Mouse (Mus musculus) cerebellum, adult 18-20 months (tissue): ENCODE measurements at regions not wholly inside any gene's neighbourhood (a gene's known extent, or its start where the extent isn't known, plus 50 kb on each side); places are given as distances from the start of the nearest gene placed in this dataset.

Experiments
- DNase-seq, 2 experiments: peaks; one replicate each; pipeline ENCODE4 v3.0.0; 2021

DNA sequence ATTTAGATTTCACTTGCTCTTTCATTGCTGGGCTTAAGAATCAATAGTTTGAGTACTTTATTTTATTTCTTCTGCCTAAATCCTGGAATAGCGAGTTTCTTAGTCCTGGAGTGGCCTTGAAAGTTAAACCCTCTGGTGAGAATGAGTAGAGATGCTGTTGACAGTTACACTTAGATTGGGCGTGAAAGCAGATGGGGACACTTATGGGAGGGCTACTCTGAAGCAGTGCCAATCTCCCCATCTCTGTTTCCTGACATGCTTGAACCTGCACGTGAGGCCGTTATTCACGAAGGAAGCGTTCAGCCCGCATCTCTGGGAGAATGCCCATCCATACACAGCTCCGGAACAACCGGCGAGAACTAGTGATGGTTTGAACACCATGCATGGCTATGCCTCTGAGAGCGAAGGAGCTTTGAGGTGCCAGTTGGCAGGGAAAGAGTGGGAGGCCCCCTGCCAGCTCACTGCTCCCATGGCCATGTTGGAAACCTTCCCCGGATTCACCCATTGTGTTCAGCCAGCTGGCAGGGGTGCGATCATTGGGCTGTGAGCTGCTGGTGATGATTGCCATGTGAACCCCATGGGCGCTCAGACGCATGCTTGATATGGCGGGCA, 792.2 kb upstream of the Got2 start:
- peak; percentile 5 to 21 for DNase-seq

DNA sequence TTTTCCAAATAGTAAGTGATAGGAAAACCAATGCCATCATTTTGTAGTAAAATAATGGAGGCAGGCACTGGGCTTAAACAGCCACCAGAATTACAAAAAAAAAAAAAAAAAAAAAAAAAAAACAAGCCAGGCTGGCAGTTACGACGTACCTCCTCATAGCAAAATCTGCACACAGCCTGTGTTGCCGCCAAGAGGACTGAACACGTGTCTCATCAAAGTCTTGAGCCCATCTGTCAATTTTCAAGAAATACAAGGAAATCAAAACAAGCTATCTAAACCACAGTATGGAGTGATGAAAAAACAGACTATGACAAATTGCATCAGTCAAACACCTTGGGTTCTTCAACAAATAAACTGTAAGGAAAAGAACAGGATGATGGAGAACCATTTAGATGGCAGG, 791.2 kb upstream of the Got2 start:
- no peak for DNase-seq

DNA sequence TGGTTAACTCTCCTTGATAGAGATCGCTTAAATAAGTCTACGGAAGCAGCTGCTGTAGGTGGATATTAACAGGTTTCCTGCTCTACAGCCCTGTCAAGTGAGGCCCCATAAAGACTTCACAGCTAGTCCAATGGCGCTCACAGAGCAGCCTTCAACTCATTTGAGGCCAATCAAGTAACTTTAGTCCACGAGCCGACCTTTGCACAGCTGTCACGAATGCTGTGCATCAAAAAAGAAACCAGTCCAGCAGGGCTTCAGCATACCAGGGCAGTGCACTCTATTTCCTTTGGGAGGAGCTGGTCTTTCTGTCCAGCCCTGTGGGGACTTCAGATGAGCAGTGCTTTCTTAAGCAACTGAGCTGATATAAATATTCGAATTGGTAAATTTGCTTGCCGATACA, 786.4 kb upstream of the Got2 start:
- DNase-seq = no peak

DNA sequence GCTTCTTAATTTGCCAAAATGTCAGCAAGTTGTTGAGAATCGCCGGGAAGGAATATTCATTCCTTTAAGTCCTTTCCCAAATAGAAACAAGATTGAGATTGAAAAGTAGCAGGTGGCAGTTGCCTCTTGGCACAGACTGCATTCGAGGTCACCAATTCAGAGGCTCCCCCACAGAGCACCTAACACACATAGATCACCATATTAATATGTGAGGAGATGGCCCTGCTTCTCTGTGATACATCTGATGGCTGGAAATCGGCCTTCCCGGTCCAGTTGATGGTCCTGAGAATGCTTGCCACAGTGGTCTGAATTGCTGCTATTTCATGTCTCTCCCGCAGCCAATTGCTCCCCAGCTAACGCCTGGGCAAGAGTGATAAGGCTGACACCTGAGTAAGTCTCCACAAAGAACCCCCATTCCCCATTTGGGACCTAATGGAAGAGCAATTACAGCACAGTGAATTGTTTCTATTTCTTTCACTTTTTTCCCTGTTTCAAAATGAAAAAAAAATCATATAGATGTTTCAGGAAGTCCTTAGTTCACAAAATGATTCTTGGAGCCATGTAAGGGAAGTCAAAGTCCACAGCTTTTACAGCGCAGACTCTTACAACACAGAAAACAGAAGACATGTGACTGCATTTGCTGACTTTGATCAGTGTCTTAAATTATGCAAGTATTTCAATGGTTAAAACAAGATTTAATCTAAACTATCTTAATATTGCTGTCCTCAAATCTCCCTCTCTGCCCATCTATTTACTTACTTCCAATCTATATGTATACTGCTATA, 768.3 kb upstream of the Got2 start:
- DNase-seq = no peak

DNA sequence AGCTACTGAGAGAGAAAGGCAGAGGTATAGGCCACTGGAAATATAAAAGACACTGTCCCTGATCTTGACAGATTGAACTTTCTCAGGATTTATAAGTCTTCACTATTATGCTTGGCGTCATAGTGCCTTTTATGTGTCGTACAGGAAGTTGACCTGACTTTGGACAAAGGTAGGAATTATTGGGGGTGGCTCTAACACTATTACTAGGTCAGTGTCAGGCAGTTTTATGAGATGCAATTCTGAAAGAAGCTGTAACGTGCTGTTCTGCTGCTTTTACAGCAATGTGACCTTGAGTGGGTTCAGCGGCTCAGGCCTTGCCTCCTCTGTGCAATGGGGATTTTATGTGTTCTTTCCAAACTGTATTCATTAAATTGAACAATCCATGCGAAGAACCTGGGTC, 759.4 kb upstream of the Got2 start:
- DNase-seq = no peak
